In genomic region chr5:31201742-31202590, GRCm38 (mm10) we compare ENCODE assay signal across 8 mouse cellular contexts. TPM values are rescaled to one million over a fixed set of nuclear protein-coding genes. Genes with fewer than 3 reads are reported as not detected.
DNase-seq lines count a peak whose midpoint lies in the region; ATAC-seq and TF ChIP-seq lines count a peak whose summit lies in the region.

Zfp513 (minus strand) TSS chr5:31202303.

- DNase-seq in A20 (ENCODE audit: low read depth, low spot score), result peak; percentile 98
- DNase-seq in heart, adult 9 months (ENCODE audit: low spot score in 2 of 2), result peak; percentile 98 to 99
- peak; percentile 88 to 95 for DNase-seq in monocyte, adult 2 months (ENCODE audit: low read depth in 1 of 2, low spot score in 2 of 2)
- peak; percentile 97 for DNase-seq in spleen, postnatal 36 days (ENCODE audit: low spot score in 2 of 2)

- peak; percentile 95 for ATAC-seq in kidney, embryonic 14.5 days (ENCODE audit: low FRiP score, low TSS enrichment)
- ATAC-seq in limb, embryonic 15.5 days (ENCODE audit: insufficient number of reproducible peaks, low FRiP score, low TSS enrichment, low read depth), result peak; percentile 95

- H3K4me1 ChIP-seq in bone marrow macrophage, adult 2 months (ENCODE audit: control insufficient read depth, insufficient read depth, low read length), result peaks cover 25% of the 10 kb centered on the region
- no peaks in the 10 kb centered on the region for H3K4me1 ChIP-seq in embryonic fibroblast, embryonic 13.5 days (ENCODE audit: control insufficient read depth, insufficient read depth, low read length)
- H3K4me1 ChIP-seq in kidney, embryonic 14.5 days (ENCODE audit: control insufficient read depth, insufficient read depth, low read length), result peaks cover 7% of the 10 kb centered on the region; the same call in 1 of the 2 replicates
- H3K4me1 ChIP-seq in limb, embryonic 15.5 days, result peaks cover 30% of the 10 kb centered on the region

- H3K4me2 ChIP-seq in kidney, embryonic 14.5 days (replicated peaks; ENCODE audit: low read depth, low read length), result peak within 1 kb of the TSS; percentile 79
- H3K4me2 ChIP-seq in limb, embryonic 15.5 days, result peak within 1 kb of the TSS; percentile 80

- peaks cover 6% of the 10 kb centered on the region for H3K9me3 ChIP-seq in kidney, embryonic 14.5 days (ENCODE audit: control insufficient read depth, low read length)
- H3K9me3 ChIP-seq in limb, embryonic 15.5 days, result peaks cover 5% of the 10 kb centered on the region; the same call in 1 of the 2 replicates

- no peaks in the 10 kb centered on the region for H3K27me3 ChIP-seq in kidney, embryonic 14.5 days (ENCODE audit: control insufficient read depth, insufficient read depth, low read length)
- H3K27me3 ChIP-seq in limb, embryonic 15.5 days, result no peaks in the 10 kb centered on the region

- H3K9ac ChIP-seq in kidney, embryonic 14.5 days (ENCODE audit: low read depth, low read length), result peak within 1 kb of the TSS; percentile 88
- peak within 1 kb of the TSS; percentile 95 for H3K9ac ChIP-seq in limb, embryonic 15.5 days

- no peak for TF ChIP-seq POLR2A in bone marrow macrophage, adult 2 months (IDR thresholded peaks at IDR 0.05; ENCODE audit: borderline replicate concordance, low read depth, low read length)
- peak; percentile 75 for TF ChIP-seq POLR2A in embryonic fibroblast, embryonic 13.5 days (IDR thresholded peaks at IDR 0.05; ENCODE audit: low read depth, low read length)

- H3K4me3 ChIP-seq in bone marrow macrophage, adult 2 months (ENCODE audit: insufficient read depth, low read length), result peak within 1 kb of the TSS; percentile 65
- peak within 1 kb of the TSS; percentile 67 for H3K4me3 ChIP-seq in embryonic fibroblast, embryonic 13.5 days (ENCODE audit: insufficient read depth, low read length)
- peak within 1 kb of the TSS; percentile 64 for H3K4me3 ChIP-seq in kidney, embryonic 14.5 days (ENCODE audit: low read length)
- H3K4me3 ChIP-seq in limb, embryonic 15.5 days, result peak within 1 kb of the TSS; percentile 92

- no peak for TF ChIP-seq CTCF in bone marrow macrophage, adult 2 months (IDR thresholded peaks at IDR 0.05; ENCODE audit: low read depth, low read length)
- no peak for TF ChIP-seq CTCF in embryonic fibroblast, embryonic 13.5 days (IDR thresholded peaks at IDR 0.05; ENCODE audit: borderline replicate concordance, insufficient read depth, low read length)

- H3K36me3 ChIP-seq in kidney, embryonic 14.5 days (ENCODE audit: control insufficient read depth, insufficient read depth, low read length), result peaks cover 79% of the 10 kb centered on the region
- peaks cover 76% of the 10 kb centered on the region for H3K36me3 ChIP-seq in limb, embryonic 15.5 days

- under 1% methylated on average over 53 of the region's 53 CpGs for WGBS in kidney, embryonic 14.5 days
- 0% methylated on average over 52 of the region's 53 CpGs for WGBS in limb, embryonic 15.5 days

- H3K27ac ChIP-seq in bone marrow macrophage, adult 2 months (ENCODE audit: insufficient read depth, low read depth, low read length), result peak within 1 kb of the TSS; percentile 85
- H3K27ac ChIP-seq in embryonic fibroblast, embryonic 13.5 days (ENCODE audit: insufficient read depth, low read length), result peak within 1 kb of the TSS; percentile 39
- H3K27ac ChIP-seq in kidney, embryonic 14.5 days (ENCODE audit: low read depth, low read length), result peak within 1 kb of the TSS; percentile 70
- peak within 1 kb of the TSS; percentile 84 for H3K27ac ChIP-seq in limb, embryonic 15.5 days

RNA-seq across cellular contexts. Expression of gene Zfp513, which starts in this region (rescaled TPM):
- polyA plus RNA-seq in bone marrow macrophage, adult 2 months (2012; ENCODE audit: insufficient read depth, insufficient read length, missing spikeins), result 32.3 and 33.1 TPM in 2 replicates
- polyA plus RNA-seq in embryonic fibroblast, embryonic 13.5 days (2011; ENCODE audit: insufficient read length, low read depth, missing spikeins), result 18.6 and 20.3 TPM in 2 replicates
- polyA plus RNA-seq in kidney, embryonic 14.5 days (2014; fragmentation: Nextera tagmentation; extraction: Ambion mirVana), result 6.7 and 9.0 TPM in 2 replicates
- 8.2 and 9.0 TPM in 2 replicates for polyA plus RNA-seq in limb, embryonic 15.5 days (2015; fragmentation: Nextera tagmentation; extraction: Ambion mirVana)

Comparison
In these comparisons a context has a peak if more than half of its experiments do, and no peak if none do; other contexts are left out.
1. Peak in every context shown above with its lines: DNase-seq, ATAC-seq, H3K4me3 ChIP-seq and H3K27ac ChIP-seq.